Mouse (Mus musculus) olfactory bulb, adult 2 months (tissue): ENCODE measurements around the gene Apba3.

Source experiments
- CTCF ChIP-seq: fragments of 200-500 bp; IDR thresholded peaks from 2 replicates; pipeline ENCODE4 v1.5.1; 2012; ENCODE audit warnings: low read depth, mild to moderate bottlenecking, low read length, moderate library complexity; ENCODE audit not compliant: insufficient read depth
- POLR2A ChIP-seq: fragments of 200-500 bp; IDR thresholded peaks from 2 replicates; pipeline ENCODE4 v1.6.1; 2012; ENCODE audit warnings: mild to moderate bottlenecking, low read depth, low read length, moderate library complexity; ENCODE audit not compliant: insufficient read depth

DNA sequence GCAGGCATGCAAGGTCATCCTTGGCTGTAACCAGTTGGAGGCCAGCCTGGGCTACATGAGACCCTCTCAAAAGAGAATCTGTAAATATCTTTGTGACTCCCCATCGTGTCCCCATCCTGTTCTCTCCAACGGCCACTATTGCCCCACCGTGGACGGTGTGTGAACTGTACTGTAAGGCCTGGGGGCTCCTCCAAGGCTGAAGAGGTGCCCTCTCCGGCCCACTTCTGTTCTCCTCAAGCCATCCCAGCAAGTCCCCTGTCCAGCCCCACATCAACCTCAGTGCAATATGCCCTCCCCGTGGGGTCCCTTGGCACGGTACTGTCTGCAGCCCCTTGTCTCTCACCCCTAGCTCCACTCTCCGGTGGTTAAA, 52.6 kb downstream of the Apba3 start:
- no peak for TF ChIP-seq CTCF
- TF ChIP-seq POLR2A = no peak
